Mouse (Mus musculus) small intestine, adult 2 months (tissue): ENCODE measurements around the gene Hdgfl2.

Source experiments
- CTCF ChIP-seq: fragments of 200-500 bp; IDR thresholded peaks from 2 replicates; pipeline ENCODE4 v1.5.1; 2012; ENCODE audit warnings: low read depth, mild to moderate bottlenecking, control low read depth, inconsistent platforms, low read length, moderate library complexity, mixed read lengths; ENCODE audit not compliant: insufficient replicate concordance, insufficient read length; ENCODE audit errors: extremely low read depth
- POLR2A ChIP-seq: fragments of 200-500 bp; IDR thresholded peaks from 2 replicates; pipeline ENCODE4 v1.6.1; 2012; ENCODE audit warnings: low read depth, mild to moderate bottlenecking, control low read depth, inconsistent platforms, low read length, moderate library complexity

- TF ChIP-seq CTCF, result no peak
- TF ChIP-seq POLR2A, result no peak
These were observed 57.1 kb downstream of the Hdgfl2 start for GRCm38 (mm10) chr17:56136558-56136957.
